Mouse (Mus musculus) liver, embryonic 14.5 days (tissue): ENCODE measurements around the gene Capn7. TPM values are rescaled to one million over a fixed set of nuclear protein-coding genes. Genes with fewer than 3 reads are reported as not detected.

ENCODE experiments used
- ATAC-seq: fragments of 200-750 bp; cut with Nextera tagmentation; 2 replicates; pipeline ENCODE4 v1.8.0; 2017; ENCODE audit warnings: moderate number of reproducible peaks, mild to moderate bottlenecking, moderate library complexity; ENCODE audit not compliant: insufficient read depth
- DNase-seq, 3 experiments: peaks; one replicate each; pipeline ENCODE4 v3.0.0-alpha.2; 2012 to 2013; ENCODE audit warnings: low read depth in 3 of 3, low spot score in 3 of 3
- H3K27ac ChIP-seq: fragments of 300-500 bp; sonication (generic); 2 replicates; pipeline ENCODE4 v1.5.1; 2014; ENCODE audit warnings: moderate library complexity, mild to moderate bottlenecking, control low read depth, inconsistent platforms
- H3K27me3 ChIP-seq: fragments of 300-500 bp; sonication (generic); 2 replicates; pipeline ENCODE4 v1.6.1; 2014; ENCODE audit warnings: mild to moderate bottlenecking, low read length, moderate library complexity; ENCODE audit not compliant: control insufficient read depth, insufficient read depth
- H3K36me3 ChIP-seq: fragments of 300-500 bp; sonication (generic); replicated peaks from 2 replicates; pipeline ENCODE4 v1.6.1; 2014; ENCODE audit warnings: low read depth; ENCODE audit not compliant: control insufficient read depth, insufficient read depth
- H3K4me1 ChIP-seq, 2 experiments: fragments of 200-500 bp in 1 of 2; fragments of 300-500 bp in 1 of 2; sonication (generic) in 1 of 2; replicated peaks; 2 replicates each; pipeline ENCODE4 v1.6.1; 2012 to 2014; ENCODE audit warnings: antibody characterized with exemption in 1 of 2, inconsistent platforms in 1 of 2, low read length in 1 of 2; ENCODE audit not compliant: control insufficient read depth in 2 of 2, insufficient read depth in 2 of 2
- H3K4me2 ChIP-seq: fragments of 300-500 bp; sonication (generic); 2 replicates; pipeline ENCODE4 v1.6.1; 2014; ENCODE audit warnings: low read depth, mild to moderate bottlenecking, control low read depth, moderate library complexity
- H3K4me3 ChIP-seq, 2 experiments: fragments of 200-500 bp in 1 of 2; fragments of 300-500 bp in 1 of 2; sonication (generic) in 1 of 2; 2 replicates each; pipeline ENCODE4 v1.5.1; 2012 to 2014; ENCODE audit warnings: low read depth in 2 of 2, low read length in 2 of 2, mild to moderate bottlenecking in 2 of 2, control low read depth in 1 of 2, inconsistent platforms in 1 of 2, moderate library complexity in 1 of 2; ENCODE audit not compliant: insufficient read depth in 1 of 2
- H3K9ac ChIP-seq: fragments of 300-500 bp; sonication (generic); replicated peaks from 2 replicates; pipeline ENCODE4 v1.6.1; 2014; ENCODE audit warnings: mild to moderate bottlenecking, control low read depth, moderate library complexity
- H3K9me3 ChIP-seq: fragments of 300-500 bp; sonication (generic); 2 replicates; pipeline ENCODE4 v1.6.1; 2016; ENCODE audit warnings: low read length, mixed read lengths; ENCODE audit not compliant: control insufficient read depth
- CTCF ChIP-seq: IDR thresholded peaks from 2 replicates; pipeline ENCODE4 v1.5.1; 2016; ENCODE audit warnings: antibody characterized with exemption, low read depth, control low read depth
- EP300 ChIP-seq: IDR thresholded peaks from 2 replicates; pipeline ENCODE4 v1.6.1; 2016; ENCODE audit warnings: antibody characterized with exemption, low read depth
- WGBS: fragments of 180-500 bp; shearing (Covaris S2); extraction: QIAGEN DNeasy Blood & Tissue Kit; methylation state at CpG from one replicate; pipeline ENCODE4 v1.1.7; 2014; ENCODE audit not compliant: insufficient replicate concordance; 5-methylcytosine and 5-hydroxymethylcytosine counted together
- polyA plus RNA-seq, 2 experiments: library from polyadenylated mRNA; depleted of rRNA in 1 of 2; stranded (reverse) in 1 of 2; unstranded in 1 of 2; fragments of >200 nt; fragmentation: Nextera tagmentation in 1 of 2; extraction: Ambion mirVana in 1 of 2; gene quantifications; 2 replicates each; pipeline versions ENCODE4 v1.2.1 to v1.2.3; 2012 to 2014

Capn7 gene
- polyA plus RNA-seq, 2 experiments: 13.7 to 17.7 TPM

DNA sequence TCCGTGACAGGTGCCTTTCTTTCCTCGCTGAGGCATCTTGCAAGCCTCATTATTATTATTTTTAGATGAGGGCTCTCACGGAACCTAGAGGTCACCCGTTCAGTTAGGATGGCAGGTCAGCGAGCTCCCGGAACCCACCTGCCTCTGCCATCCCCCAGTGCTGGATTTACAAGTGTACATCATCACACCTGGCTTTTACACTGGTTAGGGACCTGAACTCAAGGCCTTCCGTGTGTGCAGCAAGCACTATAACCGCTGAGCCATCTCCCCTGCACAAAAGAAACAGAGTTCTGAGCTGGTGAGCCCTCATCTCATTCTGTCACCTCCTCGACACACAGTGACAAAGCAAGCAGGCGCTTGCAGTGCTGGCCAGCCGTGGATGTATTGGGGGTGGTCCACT, 15.3 kb upstream of the Capn7 start:
- ATAC-seq: no peak

DNA sequence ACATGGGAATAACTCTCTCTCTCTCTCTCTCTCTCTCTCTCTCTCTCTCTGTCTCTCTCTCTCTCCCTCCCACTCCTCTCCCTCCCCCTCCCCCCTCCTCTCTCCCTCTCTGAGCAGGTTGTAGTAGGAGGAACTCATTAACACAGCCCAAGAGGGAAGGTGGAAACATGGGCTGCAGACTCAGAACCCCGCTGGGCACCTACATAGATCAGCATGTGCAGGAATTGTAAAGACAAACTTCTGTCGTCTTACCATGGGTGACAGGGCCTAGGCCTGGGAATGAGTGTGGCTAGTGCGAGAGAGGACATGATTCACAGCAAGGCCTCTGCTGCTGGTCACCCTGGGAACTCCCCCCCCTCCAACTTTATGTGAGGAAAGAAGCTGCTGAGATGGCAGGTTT, 14.2 kb upstream of the Capn7 start:
- peaks cover 9 to 23% of the 10 kb centered on the region in 2 experiments for H3K4me1 ChIP-seq
- DNase-seq (no peak), ATAC-seq (no peak)
- H3K9me3 ChIP-seq: no peaks in the 10 kb centered on the region
- WGBS: 67% methylated on average over 3 of the region's 3 CpGs
- H3K36me3 ChIP-seq: no peaks in the 10 kb centered on the region
- TF ChIP-seq CTCF: no peak
- no peak for TF ChIP-seq EP300
- H3K9ac ChIP-seq: no peak overlapping the region
- no peak overlapping the region for H3K4me2 ChIP-seq
- H3K27ac ChIP-seq: no peak overlapping the region
- H3K27me3 ChIP-seq: no peaks in the 10 kb centered on the region
- H3K4me3 ChIP-seq: no peak overlapping the region

More for the DNA sequence above, 15.3 kb upstream of the Capn7 start:
- Histone ChIP-seq H3K4me2 (no peak overlapping the region), H3K9me3 (no peaks in the 10 kb centered on the region), H3K36me3 (no peaks in the 10 kb centered on the region), H3K27ac (no peak overlapping the region), H3K4me1 (peaks cover 15 to 31% of the 10 kb centered on the region in 2 experiments), H3K4me3 (no peak overlapping the region), H3K27me3 (no peaks in the 10 kb centered on the region), H3K9ac (no peak overlapping the region)
- no peak for DNase-seq
- TF ChIP-seq EP300 (no peak), CTCF (no peak)
- WGBS: 74% methylated on average over 11 of the region's 11 CpGs

DNA sequence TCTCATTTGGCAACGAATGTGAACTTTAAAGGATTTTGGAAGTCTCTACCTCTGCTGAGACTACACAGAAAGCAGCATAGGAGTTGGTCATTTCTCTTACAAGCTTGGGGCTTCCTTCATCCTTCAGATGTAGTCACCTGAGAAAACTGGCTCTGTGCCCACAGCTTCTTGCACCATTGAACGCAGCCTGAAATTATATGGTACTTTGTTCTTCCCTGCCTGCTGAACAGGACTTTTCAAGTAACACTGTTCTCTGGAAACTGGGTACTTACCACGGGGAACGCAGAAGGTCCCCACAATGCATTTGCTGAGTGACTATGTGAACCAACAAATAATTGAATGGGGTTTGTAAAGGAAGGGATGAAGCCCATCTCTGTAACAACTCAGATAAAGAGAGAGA, 13.2 kb upstream of the Capn7 start:
- DNase-seq: no peak

DNA sequence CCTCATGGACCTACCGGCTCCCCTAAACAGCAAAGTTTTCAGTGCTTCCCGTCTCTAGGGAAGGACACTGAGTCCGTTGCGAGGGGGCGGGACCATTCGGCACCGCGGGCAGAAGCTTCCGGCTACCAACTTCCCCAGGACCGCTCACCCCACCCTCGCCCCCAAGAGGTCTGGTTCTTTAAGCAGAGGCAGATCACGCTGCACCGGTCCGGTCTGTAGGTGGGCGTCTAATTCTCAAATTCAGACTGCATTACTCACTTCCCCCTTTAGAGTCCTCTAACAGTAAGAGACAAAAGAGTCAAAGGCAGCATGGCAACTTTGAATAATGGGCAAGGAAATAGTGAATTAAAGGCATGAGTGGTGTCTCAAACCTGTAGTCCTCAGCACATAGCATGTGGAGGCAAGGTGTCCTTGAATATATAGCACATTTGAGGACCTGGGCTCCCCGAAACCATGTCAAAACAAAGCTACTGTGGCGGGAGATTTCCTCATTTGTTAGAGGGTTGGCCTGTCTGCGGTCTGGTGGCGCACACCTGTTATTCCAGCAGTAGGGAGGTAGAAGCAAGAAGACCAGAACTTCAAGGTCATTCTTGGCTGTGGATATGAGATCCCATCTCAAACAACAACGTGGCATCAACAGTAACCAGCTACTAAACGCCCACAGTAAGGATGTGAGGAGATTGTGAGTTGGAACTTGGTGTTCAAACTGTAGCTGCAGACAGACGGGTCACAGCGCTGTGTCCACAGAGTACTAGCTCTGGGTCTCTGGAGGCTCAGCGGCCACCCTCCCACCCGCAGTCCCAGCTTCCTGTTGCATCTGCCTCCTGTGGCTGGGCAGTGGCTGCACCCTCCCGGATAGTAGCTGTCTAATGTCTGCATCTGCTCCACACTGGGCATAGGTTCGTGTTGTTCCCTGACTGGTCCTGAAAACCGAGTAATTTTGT, 12.3 kb upstream of the Capn7 start, which contains the start of gene Dnah1:
TSS of gene Dnah1 (minus strand) at position 48 of the 944 bp plus-strand sequence.
- 10% methylated on average over 28 of the region's 28 CpGs for WGBS
- no peak for TF ChIP-seq EP300
- TF ChIP-seq CTCF: no peak
- peak; percentile 68 for ATAC-seq
- Histone ChIP-seq H3K9me3 (no peaks in the 10 kb centered on the region), H3K4me1 (peaks cover 0 to 12% of the 10 kb centered on the region in 2 experiments; a peak in 2 of 4 replicates), H3K36me3 (no peaks in the 10 kb centered on the region), H3K4me3 (peak within 1 kb of the TSS; percentile 30 to 40), H3K4me2 (peak within 1 kb of the TSS; percentile 75), H3K9ac (peak within 1 kb of the TSS; percentile 50), H3K27me3 (no peaks in the 10 kb centered on the region), H3K27ac (no peak within 1 kb of the TSS)
- peak in 2 of 3 experiments; percentile 38 for DNase-seq

More for the DNA sequence above, 13.2 kb upstream of the Capn7 start:
- H3K4me1 ChIP-seq: peaks cover 0 to 14% of the 10 kb centered on the region in 2 experiments; a peak in 3 of 4 replicates
- no peaks in the 10 kb centered on the region for H3K9me3 ChIP-seq
- no peaks in the 10 kb centered on the region for H3K27me3 ChIP-seq
- 68% methylated on average over 4 of the region's 4 CpGs for WGBS
- no peak for ATAC-seq
- H3K9ac ChIP-seq: peak overlapping the region; percentile 41; the same call in 1 of the 2 replicates
- peak overlapping the region in 1 of 2 experiments; percentile 40; a peak in 3 of 4 replicates for H3K4me3 ChIP-seq
- no peaks in the 10 kb centered on the region for H3K36me3 ChIP-seq
- H3K27ac ChIP-seq: no peak overlapping the region
- H3K4me2 ChIP-seq: peak overlapping the region; percentile 75
- TF ChIP-seq EP300: no peak
- no peak for TF ChIP-seq CTCF

DNA sequence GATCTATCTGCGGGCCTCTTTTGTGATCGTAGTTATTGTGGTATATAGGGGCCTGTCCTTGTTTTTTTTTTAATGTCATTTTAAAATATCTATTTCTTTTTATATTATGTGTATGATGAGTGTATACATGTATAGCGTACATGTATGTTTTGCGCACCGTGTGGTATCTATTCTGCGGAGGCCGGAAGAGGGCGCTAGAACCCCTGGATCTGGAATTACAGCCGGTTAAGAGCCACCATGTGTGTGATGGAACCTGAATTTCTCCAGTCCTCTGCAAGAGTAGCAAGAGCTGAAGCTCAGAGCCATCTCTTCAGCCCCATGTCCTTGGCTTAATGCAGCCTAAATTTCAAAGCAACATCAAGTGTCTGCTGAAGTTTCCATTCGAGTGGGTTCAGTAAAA, 11.6 kb upstream of the Capn7 start:
- H3K27ac ChIP-seq: no peak overlapping the region
- ATAC-seq: 0 out of 2 replicates have a peak, but pooled peaks have one; percentile 26
- peak overlapping the region in 1 of 2 experiments; percentile 22; a peak in 1 of 4 replicates for H3K4me3 ChIP-seq
- H3K9ac ChIP-seq: no peak overlapping the region
- TF ChIP-seq EP300 (no peak), CTCF (peak; percentile 71)
- peak; percentile 42 to 48 (median 47) for DNase-seq
- H3K4me1 ChIP-seq: peaks cover 0 to 12% of the 10 kb centered on the region in 2 experiments; a peak in 2 of 4 replicates
- H3K36me3 ChIP-seq: no peaks in the 10 kb centered on the region
- 61% methylated on average over 10 of the region's 10 CpGs for WGBS
- H3K9me3 ChIP-seq: no peaks in the 10 kb centered on the region
- peak overlapping the region; percentile 75 for H3K4me2 ChIP-seq
- H3K27me3 ChIP-seq: no peaks in the 10 kb centered on the region
